Mouse (Mus musculus) CH12.LX (cell line): ENCODE measurements around the gene Mlxip. TPM values are rescaled to one million over a fixed set of nuclear protein-coding genes. Genes with fewer than 3 reads are reported as not detected.

ENCODE experiments used
- DNase-seq: peaks from one replicate; pipeline ENCODE4 v3.0.0-alpha.2; 2013; ENCODE audit errors: extremely low read depth
- H3K27ac ChIP-seq: 2 replicates; pipeline ENCODE4 v1.5.1; 2012; ENCODE audit warnings: low read depth, mild to moderate bottlenecking, control low read depth, moderate library complexity; ENCODE audit not compliant: insufficient read depth
- H3K27me3 ChIP-seq: replicated peaks from 2 replicates; pipeline ENCODE3; 2012; ENCODE audit warnings: inconsistent platforms
- H3K36me3 ChIP-seq, 2 experiments: replicated peaks in 1 of 2; 2 replicates each; pipeline versions ENCODE3 to v1.6.1; 2012; ENCODE audit warnings: inconsistent platforms in 1 of 2, low read length in 1 of 2, mild to moderate bottlenecking in 1 of 2, mixed read lengths in 1 of 2, moderate library complexity in 1 of 2; ENCODE audit not compliant: control insufficient read depth in 1 of 2, insufficient read depth in 1 of 2
- H3K4me1 ChIP-seq, 2 experiments: 2 replicates each; pipeline ENCODE4 v1.6.1; 2012; ENCODE audit warnings: inconsistent platforms in 1 of 2, moderate library complexity in 1 of 2; ENCODE audit not compliant: insufficient read depth in 2 of 2, control insufficient read depth in 1 of 2
- H3K4me2 ChIP-seq: 2 replicates; pipeline ENCODE4 v1.6.1; 2012; ENCODE audit warnings: low read depth, mild to moderate bottlenecking, control low read depth; ENCODE audit not compliant: poor library complexity, insufficient read depth, severe bottlenecking
- H3K4me3 ChIP-seq, 3 experiments: fragments of 150-350 bp in 1 of 3; sonication (generic) in 1 of 3; replicated peaks in 1 of 3; 2 replicates each; pipeline versions ENCODE3 to v1.5.1; 2011 to 2012; ENCODE audit warnings: low read depth in 2 of 3, low read length in 2 of 3, mild to moderate bottlenecking in 2 of 3, moderate library complexity in 2 of 3, control low read depth in 1 of 3, improper control_type of control experiment in 1 of 3, inconsistent platforms in 1 of 3, mixed read lengths in 1 of 3; ENCODE audit not compliant: poor library complexity in 1 of 3
- H3K79me2 ChIP-seq: replicated peaks from 2 replicates; pipeline ENCODE4 v1.6.1; 2012; ENCODE audit warnings: mild to moderate bottlenecking, moderate library complexity; ENCODE audit not compliant: control insufficient read depth, poor library complexity, insufficient read depth, severe bottlenecking; ENCODE audit errors: extremely low read depth
- H3K9ac ChIP-seq: 2 replicates; pipeline ENCODE4 v1.6.1; 2012; ENCODE audit warnings: low read depth, mild to moderate bottlenecking, control low read depth, moderate library complexity; ENCODE audit not compliant: insufficient read depth
- H3K9me3 ChIP-seq: replicated peaks from 2 replicates; pipeline ENCODE3; 2012; ENCODE audit warnings: low read length, inconsistent platforms, mixed read lengths
- BHLHE40 ChIP-seq: IDR thresholded peaks from 2 replicates; pipeline ENCODE4 v1.6.1; 2011; ENCODE audit warnings: mild to moderate bottlenecking, low read depth, low read length, improper control_type of control experiment
- CHD2 ChIP-seq: IDR thresholded peaks from 2 replicates; pipeline ENCODE4 v1.6.1; 2011; ENCODE audit warnings: low read length, improper control_type of control experiment
- E2F4 ChIP-seq: IDR thresholded peaks from 2 replicates; pipeline ENCODE4 v1.6.1; 2011; ENCODE audit warnings: low read depth, low read length, improper control_type of control experiment; ENCODE audit not compliant: insufficient replicate concordance
- ELF1 ChIP-seq: IDR thresholded peaks from 2 replicates; pipeline ENCODE4 v1.6.1; 2014; ENCODE audit warnings: low read depth, mild to moderate bottlenecking, inconsistent platforms, low read length, improper control_type of control experiment
- GABPA ChIP-seq: IDR thresholded peaks from 2 replicates; pipeline ENCODE4 v1.6.1; 2012; ENCODE audit warnings: low read depth, low read length, improper control_type of control experiment, inconsistent platforms; ENCODE audit not compliant: insufficient replicate concordance
- IRF4 ChIP-seq: IDR thresholded peaks from 2 replicates; pipeline ENCODE4 v1.6.1; 2014; ENCODE audit warnings: low read depth, mild to moderate bottlenecking, inconsistent platforms, low read length, improper control_type of control experiment
- JUN ChIP-seq: IDR thresholded peaks from 2 replicates; pipeline ENCODE4 v1.6.1; 2011; ENCODE audit warnings: low read depth, mild to moderate bottlenecking, low read length, improper control_type of control experiment, moderate library complexity; ENCODE audit not compliant: insufficient read depth
- KAT2A ChIP-seq: IDR thresholded peaks from 2 replicates; pipeline ENCODE4 v1.6.1; 2012; ENCODE audit warnings: low read length, improper control_type of control experiment, inconsistent platforms; ENCODE audit not compliant: insufficient replicate concordance
- MAFK ChIP-seq: IDR thresholded peaks from 2 replicates; pipeline ENCODE4 v1.6.1; 2011; ENCODE audit warnings: low read length, improper control_type of control experiment; ENCODE audit not compliant: insufficient replicate concordance
- MAZ ChIP-seq: IDR thresholded peaks from 2 replicates; pipeline ENCODE4 v1.6.1; 2012; ENCODE audit warnings: low read depth, mild to moderate bottlenecking, inconsistent platforms, low read length, improper control_type of control experiment, moderate library complexity
- NRF1 ChIP-seq: IDR thresholded peaks from 2 replicates; pipeline ENCODE4 v1.6.1; 2014; ENCODE audit warnings: low read depth, mild to moderate bottlenecking, inconsistent platforms, low read length, improper control_type of control experiment, moderate library complexity
- PAX5 ChIP-seq: IDR thresholded peaks from 2 replicates; pipeline ENCODE4 v1.6.1; 2012; ENCODE audit warnings: low read length, inconsistent platforms, mixed read lengths
- POLR2A ChIP-seq: IDR thresholded peaks from 2 replicates; pipeline ENCODE4 v1.6.1; 2011; ENCODE audit warnings: low read depth, mild to moderate bottlenecking, improper control_type of control experiment, low read length
- TBP ChIP-seq: conservative IDR thresholded peaks from 2 replicates; pipeline ENCODE4 v1.6.1; 2011; ENCODE audit warnings: low read depth, low read length, improper control_type of control experiment
- UBTF ChIP-seq: IDR thresholded peaks from 2 replicates; pipeline ENCODE4 v1.6.1; 2012; ENCODE audit warnings: low read depth, mild to moderate bottlenecking, inconsistent platforms, low read length, improper control_type of control experiment, moderate library complexity
- USF2 ChIP-seq: conservative IDR thresholded peaks from 2 replicates; pipeline ENCODE4 v1.6.1; 2011; ENCODE audit warnings: low read depth, low read length, improper control_type of control experiment
- dilution Hi-C: fragments of 300-500 bp; cut with MboI; formaldehyde crosslinking; loops from 2 replicates; pipeline ENCODE4 v1.14.3; 2020; ENCODE audit warnings: low sequenced_read_pairs; ENCODE audit not compliant: extremely low pct_unique_long_range_greater_than_20kb, extremely low pct_ligation_motif_present
- in situ Hi-C: fragments of 300-500 bp; cut with MboI; formaldehyde crosslinking; loops from 3 replicates; pipeline ENCODE4 v1.14.3; 2019; ENCODE audit warnings: low sequenced_read_pairs, low pct_ligation_motif_present, low pct_unique_long_range_greater_than_20kb, mixed read lengths
- polyA plus RNA-seq: library from polyadenylated mRNA; unstranded; fragments of >175 nt; gene quantifications from 2 replicates; pipeline ENCODE4 v1.2.1, GENCODE M21; 2012; ENCODE audit warnings: low read depth; ENCODE audit not compliant: insufficient read length
- total RNA-seq, 2 experiments: library from RNA; depleted of rRNA; stranded (reverse); fragments of 300-350 nt in 1 of 2; fragments of >200 nt in 1 of 2; gene quantifications; 2 replicates each; pipeline ENCODE4 v1.2.3; 2012 to 2014

Gene Mlxip
- total and polyA plus RNA-seq, 3 experiments = 4.3 to 17.9 (median 7.4) TPM

DNA sequence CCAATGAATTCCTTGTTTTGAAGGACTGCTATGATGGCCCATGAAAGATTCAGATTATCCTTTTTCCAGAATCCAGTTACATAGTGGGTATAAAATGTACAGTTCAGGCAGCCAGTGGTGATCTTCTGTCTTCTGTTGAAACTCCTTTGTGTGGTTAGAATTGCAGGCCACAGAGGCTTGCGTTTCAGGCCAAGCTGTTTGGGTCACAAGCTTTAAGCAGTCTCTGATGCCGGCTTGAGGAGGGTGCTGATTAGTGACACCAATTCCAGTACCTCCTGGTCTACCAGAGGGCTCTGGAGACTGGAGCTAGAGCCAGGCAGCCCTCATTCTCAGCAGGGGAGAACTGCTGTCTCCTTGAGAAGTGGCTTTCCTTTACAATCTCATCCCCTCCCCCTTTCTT is 12.4 kb downstream of the Mlxip start:
- H3K9ac ChIP-seq = no peak overlapping the region
- DNase-seq = no peak
- no peak overlapping the region for H3K27ac ChIP-seq
- no peak overlapping the region for H3K4me3 ChIP-seq
- in situ Hi-C loops (no loop called here), dilution Hi-C loops (no loop called here)
- no peaks in the 10 kb centered on the region for H3K27me3 ChIP-seq
- TF ChIP-seq UBTF = no peak
- TF ChIP-seq JUN = no peak
- TF ChIP-seq PAX5 = no peak
- TF ChIP-seq IRF4 = no peak
- no peak for TF ChIP-seq BHLHE40
- TF ChIP-seq USF2 = no peak
- no peak for TF ChIP-seq POLR2A
- no peak for TF ChIP-seq GABPA
- TF ChIP-seq TBP = no peak
- no peak for TF ChIP-seq MAFK
- no peak for TF ChIP-seq ELF1
- TF ChIP-seq CHD2 = no peak
- TF ChIP-seq KAT2A = no peak
- TF ChIP-seq NRF1 = no peak
- no peak for TF ChIP-seq E2F4
- peaks cover 6% of the 10 kb centered on the region; the same call in 1 of the 2 replicates for H3K79me2 ChIP-seq
- H3K36me3 ChIP-seq = peaks cover 11 to 70% of the 10 kb centered on the region in 2 experiments
- H3K9me3 ChIP-seq = peaks cover 11% of the 10 kb centered on the region
- no peak overlapping the region for H3K4me2 ChIP-seq
- peaks cover 0 to 33% of the 10 kb centered on the region in 2 experiments; a peak in 2 of 4 replicates for H3K4me1 ChIP-seq

DNA sequence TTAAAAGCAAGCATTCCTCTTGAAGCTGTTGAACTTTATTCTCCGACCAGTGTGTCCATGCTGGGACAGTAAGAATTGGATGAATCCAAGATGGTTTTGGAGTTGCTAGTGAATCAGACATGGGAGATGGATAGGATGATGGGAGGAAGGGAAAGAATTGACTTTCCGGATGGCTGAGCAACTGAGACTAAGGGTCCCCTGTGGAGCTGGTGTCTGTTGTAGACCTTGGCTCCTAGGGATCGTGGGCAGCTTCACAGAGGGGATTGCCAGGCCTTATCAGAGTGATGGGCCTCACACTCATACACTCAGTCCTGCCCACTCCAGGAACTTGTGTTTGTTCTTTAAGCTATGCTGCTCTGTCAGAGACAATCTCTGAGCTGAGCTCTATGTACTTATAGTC is 13.6 kb downstream of the Mlxip start:
- peaks cover 4% of the 10 kb centered on the region; the same call in 1 of the 2 replicates for H3K79me2 ChIP-seq
- H3K27ac ChIP-seq = no peak overlapping the region
- H3K4me1 ChIP-seq = peaks cover 0 to 33% of the 10 kb centered on the region in 2 experiments; a peak in 2 of 4 replicates
- no peak for DNase-seq
- no peak overlapping the region for H3K4me2 ChIP-seq
- H3K4me3 ChIP-seq = no peak overlapping the region
- no peaks in the 10 kb centered on the region for H3K27me3 ChIP-seq
- dilution Hi-C loops = no loop called here
- peaks cover 11% of the 10 kb centered on the region for H3K9me3 ChIP-seq
- H3K36me3 ChIP-seq = peaks cover 11 to 62% of the 10 kb centered on the region in 2 experiments
- no peak overlapping the region for H3K9ac ChIP-seq
- in situ Hi-C loops = no loop called here
- TF ChIP-seq MAFK = no peak
- no peak for TF ChIP-seq MAZ
